Mouse (Mus musculus): ENCODE results near the gene Usp24.
"Not testable (repeated sequence)": the region's sequence is repeated elsewhere in the genome, so short reads cannot be mapped to it uniquely, and the experiment has no call there.

GRCm38 (mm10) chr4:106355025-106355424, 39.0 kb downstream of the Usp24 start:
- TF ChIP-seq EP300 (optimal IDR thresholded peaks at IDR 0.05); CTCF (IDR thresholded peaks at IDR 0.05; ENCODE audit: low read depth): not testable (repeated sequence)

All from stomach, postnatal 0 days (tissue).